Mouse (Mus musculus) T-helper 2 cell (primary cell): ENCODE measurements around the gene Sirt6.

ENCODE experiments used
- in situ Hi-C: fragments of 300-600 bp; cut with MboI, MseI; formaldehyde crosslinking; loops from one replicate; pipeline ENCODE4 v1.15.1; 2025; ENCODE audit warnings: high pct_unique_total_duplicates

Gene Sirt6

DNA sequence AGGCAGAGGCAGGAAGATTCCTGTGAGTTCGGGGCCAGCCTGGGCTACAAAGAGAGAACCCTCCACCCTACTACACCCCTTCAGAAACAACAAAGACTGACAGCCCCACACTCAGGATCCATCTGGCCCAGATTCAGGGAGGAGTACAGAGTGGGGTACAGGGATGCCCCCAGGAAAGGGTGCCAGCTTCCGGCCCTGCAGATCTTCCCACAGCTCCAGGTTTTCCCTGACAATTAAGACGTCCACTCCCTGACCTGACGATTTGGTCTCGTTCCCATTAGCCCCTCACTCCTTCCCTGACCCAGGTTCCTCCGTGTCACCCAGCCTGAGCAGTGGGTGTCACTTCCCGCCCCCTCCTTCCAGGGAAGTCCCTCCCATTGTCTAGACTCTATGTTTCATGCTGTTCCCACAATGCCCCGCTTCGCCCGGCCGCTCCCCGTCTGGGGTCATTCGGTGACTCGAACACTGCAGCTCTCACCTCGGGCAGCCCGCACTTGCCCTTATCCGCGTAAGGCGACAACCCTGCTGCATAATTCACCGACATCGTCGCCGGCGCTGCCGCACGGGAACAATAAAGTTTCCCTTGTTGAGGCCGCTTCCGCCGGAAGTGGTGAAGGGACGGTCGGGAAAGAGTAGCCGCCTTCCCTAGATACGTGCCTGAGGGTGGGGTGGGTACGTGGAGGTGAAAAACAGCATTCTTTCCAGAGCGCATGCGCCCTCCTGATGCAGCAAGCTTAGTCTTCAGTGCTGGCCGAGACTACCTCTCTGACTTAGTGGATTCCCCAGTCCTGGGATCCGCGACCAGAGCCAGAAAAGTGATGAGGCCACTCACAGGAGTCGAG, at the start of gene Sirt6:
Gene Sirt6 (minus strand): TSS at position 804 of the 842 bp plus-strand sequence.
- in situ Hi-C loops: loop anchor here (25.0 kb wide), 1 partner anchor 1710 kb away; the partner anchor contains the start of gene Slc41a2

DNA sequence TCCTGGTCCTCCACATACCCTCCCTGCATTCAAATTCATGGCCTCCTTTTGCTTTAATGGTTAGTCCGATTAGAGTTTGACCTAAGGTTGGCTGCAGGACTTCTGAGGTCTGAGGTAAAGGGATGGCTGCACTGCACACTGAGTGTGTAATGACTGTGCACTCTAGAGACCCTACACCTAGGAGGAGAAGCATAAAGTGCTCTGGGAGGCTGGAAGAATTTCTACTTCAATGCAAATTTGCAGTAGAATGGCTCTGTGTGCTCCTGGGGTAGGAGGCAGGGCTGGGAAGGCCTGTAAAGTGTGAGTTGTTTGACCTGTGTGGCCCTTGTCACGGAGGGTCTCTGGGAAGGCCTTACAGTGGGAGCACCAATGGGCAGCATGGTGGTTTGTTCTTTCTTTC, 28.6 kb upstream of the Sirt6 start:
- in situ Hi-C loops: loop anchor here (5.0 kb wide), 1 partner anchor 166 kb away; no protein-coding TSS in a partner anchor

GRCm38 (mm10) chr10:81655178-81655577, 27.6 kb upstream of the Sirt6 start:
- in situ Hi-C loops: loop anchor here (5.0 kb wide), 1 partner anchor 167 kb away; no protein-coding TSS in a partner anchor

- in situ Hi-C loops: loop anchor here (5.0 to 25.0 kb wide), 3 partner anchors 53 to 1688 kb away; partner anchors contain the start of genes Slc41a2 and Zfp433
These were observed 21.5 kb upstream of the Sirt6 start, which contains the start of gene Gm10778 for GRCm38 (mm10) chr10:81648803-81649775. Gm10778 (plus strand) TSS chr10:81649059.

GRCm38 (mm10) chr10:81646015-81646555, 18.5 kb upstream of the Sirt6 start:
- in situ Hi-C loops: loop anchor here (5.0 to 25.0 kb wide), 3 partner anchors 56 to 1691 kb away; partner anchors contain the start of genes Slc41a2 and Zfp433

DNA sequence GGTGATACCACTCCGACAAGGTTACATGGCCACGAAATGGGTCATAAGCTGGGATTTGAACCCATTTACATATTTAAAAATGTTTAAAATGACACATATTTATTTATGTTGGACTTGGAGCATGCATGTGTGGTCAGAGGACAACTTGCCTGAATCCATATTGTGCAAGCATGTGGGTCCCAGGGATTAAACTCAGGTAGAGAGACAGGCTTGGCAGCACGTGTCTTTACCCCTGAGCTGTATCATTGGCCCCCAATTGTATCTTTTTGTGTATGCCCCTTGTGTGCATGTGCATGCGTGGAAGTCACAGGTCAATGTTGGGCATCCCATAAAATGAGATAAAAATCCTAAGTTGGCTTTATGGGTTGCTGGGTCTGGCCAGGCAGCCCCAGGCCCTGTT, 17.8 kb upstream of the Sirt6 start:
- in situ Hi-C loops: loop anchor here (5.0 to 25.0 kb wide), 3 partner anchors 57 to 1692 kb away; partner anchors contain the start of genes Slc41a2 and Zfp433

- in situ Hi-C loops: loop anchor here (5.0 to 25.0 kb wide), 3 partner anchors 58 to 1693 kb away; partner anchors contain the start of genes Slc41a2 and Zfp433
These were observed 17.1 kb upstream of the Sirt6 start for GRCm38 (mm10) chr10:81644716-81645115.

GRCm38 (mm10) chr10:81644162-81644561, 16.6 kb upstream of the Sirt6 start:
- in situ Hi-C loops: loop anchor here (25.0 kb wide), 1 partner anchor 1693 kb away; the partner anchor contains the start of gene Slc41a2

DNA sequence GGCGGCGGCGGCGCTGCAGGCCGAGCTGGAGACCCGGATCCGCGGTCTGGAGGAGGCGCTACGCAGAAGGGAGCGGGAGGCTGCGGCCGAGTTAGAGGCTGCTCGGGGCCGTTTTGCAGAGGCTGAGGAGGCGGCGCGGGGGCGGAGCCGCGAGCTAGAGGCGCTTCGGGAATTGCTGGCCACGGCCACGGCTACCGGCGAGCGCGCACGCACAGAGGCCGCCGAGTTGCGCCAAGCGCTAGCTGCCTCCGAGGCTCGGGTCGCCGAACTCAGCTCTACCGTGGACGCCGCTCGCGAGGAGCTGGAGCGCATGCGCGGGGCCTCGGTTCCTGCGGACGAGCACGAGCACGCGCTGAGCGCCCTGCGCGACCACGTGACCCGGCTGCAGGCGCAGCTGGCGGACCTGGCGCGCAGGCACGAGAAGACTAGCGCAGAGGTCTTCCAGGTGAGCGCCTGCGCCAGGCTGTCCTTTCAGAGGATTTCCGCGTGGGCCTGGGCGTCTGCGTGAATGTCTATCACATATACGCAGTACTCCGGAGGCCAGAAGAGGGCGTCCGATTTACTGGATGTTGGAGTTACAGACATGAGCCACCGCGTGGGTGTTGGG, 16.0 kb upstream of the Sirt6 start:
- in situ Hi-C loops: loop anchor here (25.0 kb wide), 1 partner anchor 1694 kb away; the partner anchor contains the start of gene Slc41a2

DNA sequence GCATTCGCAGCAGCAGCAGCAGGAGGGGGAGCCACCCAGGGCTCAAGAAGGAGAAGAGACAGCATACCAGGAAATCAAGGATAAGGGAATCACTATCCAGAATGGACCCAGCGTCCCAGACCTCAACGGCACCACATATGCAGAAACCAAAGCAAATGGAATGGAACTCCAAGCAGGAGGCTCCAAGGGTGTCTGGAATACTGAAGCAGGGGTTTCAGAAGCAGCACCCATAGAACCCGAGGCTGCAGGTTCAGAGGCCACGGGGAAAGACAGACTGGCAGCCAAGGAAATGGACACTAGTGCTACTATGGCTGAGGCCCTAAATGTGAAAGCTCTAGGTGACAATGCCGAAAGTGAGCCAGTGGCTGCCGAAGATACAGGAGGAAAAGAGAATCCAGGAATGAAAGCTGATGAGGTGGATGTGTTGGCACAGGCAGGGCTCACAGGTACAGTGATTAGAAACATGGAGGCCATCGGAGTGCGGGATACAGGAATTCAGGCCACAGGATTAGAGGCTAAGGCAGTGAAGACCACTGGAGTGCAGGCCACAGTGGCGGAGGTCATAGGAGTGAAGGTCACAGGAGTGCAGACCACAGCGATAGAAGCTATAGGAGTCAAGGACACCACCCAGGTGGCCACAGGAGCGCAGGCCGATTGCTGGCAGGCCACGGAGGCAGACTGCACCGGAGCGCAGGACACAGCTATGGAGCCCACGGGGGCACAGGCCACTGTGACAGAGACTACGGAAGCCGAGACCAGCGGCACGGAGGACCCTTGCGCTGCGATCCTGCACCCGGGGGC, 15.3 kb upstream of the Sirt6 start:
- in situ Hi-C loops: loop anchor here (25.0 kb wide), 1 partner anchor 1694 kb away; the partner anchor contains the start of gene Slc41a2

DNA sequence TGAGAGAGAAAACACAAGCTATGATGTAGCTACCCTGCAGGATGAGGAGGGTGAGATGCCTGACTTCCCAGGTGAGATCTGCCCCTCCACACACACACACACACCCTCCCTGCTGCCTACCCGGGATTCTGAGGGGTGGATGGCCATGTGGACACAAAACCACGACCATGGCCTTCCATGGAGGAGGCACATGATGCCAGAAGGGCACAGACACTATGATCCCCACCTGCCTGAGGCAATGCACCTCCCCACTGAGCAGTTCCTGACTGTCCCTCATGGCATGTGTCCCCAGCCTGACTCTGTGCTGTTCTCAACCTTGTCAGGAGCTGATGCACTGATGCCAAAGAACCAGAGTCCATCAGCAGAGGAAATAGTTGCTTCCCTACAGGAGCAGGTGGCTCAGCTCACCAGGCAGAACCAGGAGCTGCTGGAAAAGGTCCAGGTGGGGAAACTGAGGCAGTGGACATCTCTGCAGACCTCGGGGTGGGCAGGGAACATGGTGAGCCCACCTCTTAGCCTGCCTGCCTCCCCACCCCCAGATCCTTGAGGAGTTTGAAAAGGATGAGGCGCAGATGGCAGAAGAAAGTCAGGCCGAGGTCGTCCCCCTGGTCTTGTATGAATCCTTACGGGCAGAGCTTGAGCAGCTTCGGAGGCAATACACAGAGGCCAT, 14.5 kb upstream of the Sirt6 start:
- in situ Hi-C loops: loop anchor here (25.0 kb wide), 1 partner anchor 1695 kb away; the partner anchor contains the start of gene Slc41a2

- in situ Hi-C loops: loop anchor here (25.0 kb wide), 1 partner anchor 1696 kb away; the partner anchor contains the start of gene Slc41a2
These were observed 14.0 kb upstream of the Sirt6 start for GRCm38 (mm10) chr10:81641566-81641965.

- in situ Hi-C loops: loop anchor here (25.0 kb wide), 1 partner anchor 1696 kb away; the partner anchor contains the start of gene Slc41a2
These were observed 13.2 kb upstream of the Sirt6 start for GRCm38 (mm10) chr10:81640825-81641224.

GRCm38 (mm10) chr10:81638101-81638500, 10.5 kb upstream of the Sirt6 start:
- in situ Hi-C loops: loop anchor here (25.0 kb wide), 1 partner anchor 1699 kb away; the partner anchor contains the start of gene Slc41a2

GRCm38 (mm10) chr10:81636338-81636737, 8.7 kb upstream of the Sirt6 start:
- in situ Hi-C loops: loop anchor here (25.0 kb wide), 1 partner anchor 1701 kb away; the partner anchor contains the start of gene Slc41a2

DNA sequence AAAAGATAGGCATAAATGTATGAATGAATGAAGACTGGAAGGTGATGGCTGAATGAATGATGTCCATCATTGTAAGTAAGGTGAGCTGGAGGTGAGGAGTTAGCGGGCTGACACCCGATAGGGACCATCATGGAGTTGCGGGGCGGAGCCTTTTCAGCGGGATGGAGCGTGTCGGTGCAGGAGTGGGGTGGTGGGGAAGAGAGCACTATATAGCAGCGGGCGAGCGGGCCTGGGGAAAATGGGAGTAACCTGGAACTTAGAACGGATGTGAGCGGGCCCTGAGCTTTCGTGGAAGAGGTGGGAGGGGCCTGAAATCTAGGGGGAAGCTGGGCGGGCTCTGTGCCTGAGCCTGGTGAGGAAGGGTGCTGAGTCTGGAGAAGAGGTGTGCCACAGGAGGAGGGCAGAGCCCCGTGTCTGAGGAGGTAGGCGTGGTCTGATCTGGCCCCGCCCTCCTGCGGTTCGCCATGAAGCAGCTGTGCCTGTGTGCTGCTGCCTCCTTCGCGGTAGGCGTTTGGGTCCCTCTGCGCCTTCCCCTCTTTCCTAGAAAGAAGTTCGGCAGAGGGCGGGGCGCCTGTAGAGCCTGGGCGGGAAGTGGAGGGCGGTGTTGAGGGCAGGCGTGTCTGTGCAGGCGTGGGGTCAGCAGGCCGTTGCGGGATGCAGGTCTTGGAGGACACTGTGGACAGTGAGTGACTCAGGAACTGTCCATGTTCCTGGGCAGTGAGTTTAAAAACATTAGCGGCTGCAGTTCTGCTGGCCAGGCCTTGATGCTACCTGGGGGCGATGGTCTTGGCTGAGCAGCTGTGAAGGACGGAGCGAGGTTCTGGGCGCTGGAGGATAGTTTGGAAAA, 5.9 kb upstream of the Sirt6 start:
- in situ Hi-C loops: loop anchor here (5.0 to 25.0 kb wide), 2 partner anchors 999 to 1704 kb away; partner anchors contain the start of gene Slc41a2

DNA sequence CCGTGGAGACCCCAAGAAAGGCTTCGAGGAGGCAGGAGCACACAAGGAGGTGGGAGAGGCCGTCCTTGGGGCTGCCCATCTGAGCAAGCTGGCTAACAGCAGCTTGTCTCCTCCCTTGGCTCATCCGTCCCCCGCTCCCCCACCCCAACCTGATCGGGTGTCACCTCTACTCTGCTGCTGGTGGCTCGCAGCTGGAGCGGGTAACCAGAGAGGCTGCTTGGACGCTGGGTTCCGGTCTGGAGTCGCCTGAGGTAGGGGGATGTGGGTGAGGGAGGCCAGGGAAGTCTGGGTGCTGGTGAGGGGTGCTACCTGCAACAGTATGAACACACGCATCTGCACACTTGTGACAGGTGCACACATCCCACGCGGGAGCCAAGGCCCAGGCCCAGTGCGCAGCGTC, 793 bp upstream of the Sirt6 start, which contains the start of gene Ankrd24:
Gene Ankrd24 (plus strand): TSS at position 151 of the 400 bp plus-strand sequence.
- in situ Hi-C loops: loop anchor here (25.0 kb wide), 1 partner anchor 1709 kb away; the partner anchor contains the start of gene Slc41a2
